8 mouse cellular contexts compared by ENCODE assay signal in genomic region chr15:83089429-83089605, GRCm38 (mm10). TPM values are rescaled to one million over a fixed set of nuclear protein-coding genes. Genes with fewer than 3 reads are reported as not detected.
DNase-seq lines count a peak whose midpoint lies in the region; ATAC-seq and TF ChIP-seq lines count a peak whose summit lies in the region.

TSS of gene Serhl (plus strand) at chr15:83089506.

- CTCF ChIA-PET in Patski (lab: Charles Lee), result no interaction called here

- no peak for DNase-seq in Patski (ENCODE audit: low read depth, low spot score)
- DNase-seq in gastrocnemius, adult 18-20 months (ENCODE audit: low spot score), result no peak
- no peak for DNase-seq in midbrain, embryonic 14.5 days
- no peak for DNase-seq in urinary bladder, postnatal 4 days (ENCODE audit: low spot score in 2 of 2)
- no peak for DNase-seq in natural killer cell, adult 2 months (ENCODE audit: low spot score in 2 of 2)
- no peak for DNase-seq in layer of hippocampus, adult 18-20 months (ENCODE audit: low spot score in 2 of 2)

- WGBS in hindbrain, embryonic 15.5 days, result 20% methylated on average over 7 of the region's 7 CpGs
- WGBS in midbrain, embryonic 14.5 days, result 17% methylated on average over 7 of the region's 7 CpGs

- H3K4me3 ChIP-seq in E14TG2a.4 (replicated peaks; ENCODE audit: low read length), result peak within 1 kb of the TSS; percentile 35
- H3K4me3 ChIP-seq in hindbrain, embryonic 15.5 days, result no peak within 1 kb of the TSS
- no peak within 1 kb of the TSS for H3K4me3 ChIP-seq in midbrain, embryonic 14.5 days (replicated peaks; ENCODE audit: low read depth, low read length)

- ATAC-seq in Patski, result no peak
- peak; percentile 45; the same call in 1 of the 2 replicates for ATAC-seq in hindbrain, embryonic 15.5 days (ENCODE audit: low FRiP score, low read depth)
- no peak for ATAC-seq in midbrain, embryonic 14.5 days (ENCODE audit: low FRiP score, low TSS enrichment)

- peaks cover 50% of the 10 kb centered on the region for H3K4me1 ChIP-seq in E14TG2a.4 (replicated peaks; ENCODE audit: low read depth, low read length)
- H3K4me1 ChIP-seq in hindbrain, embryonic 15.5 days (replicated peaks), result peaks cover 16% of the 10 kb centered on the region
- peaks cover 15% of the 10 kb centered on the region for H3K4me1 ChIP-seq in midbrain, embryonic 14.5 days (ENCODE audit: control insufficient read depth, insufficient read depth, low read length)

- H3K36me3 ChIP-seq in E14TG2a.4 (ENCODE audit: insufficient read depth, low read length), result no peaks in the 10 kb centered on the region
- H3K36me3 ChIP-seq in hindbrain, embryonic 15.5 days, result no peaks in the 10 kb centered on the region
- H3K36me3 ChIP-seq in midbrain, embryonic 14.5 days (ENCODE audit: control insufficient read depth, insufficient read depth, low read length), result no peaks in the 10 kb centered on the region

- in situ Hi-C loops in Patski (cut with MboI; ENCODE audit: low pct_unique_long_range_greater_than_20kb), result no loop called here

- H3K27me3 ChIP-seq in E14TG2a.4 (ENCODE audit: insufficient read depth, low read length) (peaks cover 18% of the 10 kb centered on the region), Patski (peaks cover 5% of the 10 kb centered on the region)
- H3K27me3 ChIP-seq in hindbrain, embryonic 15.5 days, result no peaks in the 10 kb centered on the region
- peaks cover 4% of the 10 kb centered on the region; the same call in 1 of the 2 replicates for H3K27me3 ChIP-seq in midbrain, embryonic 14.5 days (ENCODE audit: control insufficient read depth, insufficient read depth, low read length)

- TF ChIP-seq CTCF in E14TG2a.4 (conservative IDR thresholded peaks at IDR 0.05; ENCODE audit: low read length) (no peak), Patski (IDR thresholded peaks at IDR 0.05) (no peak)

- H3K4me2 ChIP-seq in hindbrain, embryonic 15.5 days, result peak within 1 kb of the TSS; percentile 29
- peak within 1 kb of the TSS; percentile 38 for H3K4me2 ChIP-seq in midbrain, embryonic 14.5 days (ENCODE audit: low read length)

- POLR2A ChIA-PET in Patski (lab: Charles Lee), result no interaction called here

- H3K9ac ChIP-seq in hindbrain, embryonic 15.5 days, result no peak within 1 kb of the TSS
- H3K9ac ChIP-seq in midbrain, embryonic 14.5 days (replicated peaks; ENCODE audit: low read length), result peak within 1 kb of the TSS; percentile 26; the same call in 1 of the 2 replicates

- H3K9me3 ChIP-seq in E14TG2a.4 (ENCODE audit: low read length), result no peaks in the 10 kb centered on the region
- no peaks in the 10 kb centered on the region for H3K9me3 ChIP-seq in hindbrain, embryonic 15.5 days
- H3K9me3 ChIP-seq in midbrain, embryonic 14.5 days (ENCODE audit: control insufficient read depth, low read length), result no peaks in the 10 kb centered on the region

- H3K27ac ChIP-seq in hindbrain, embryonic 15.5 days (replicated peaks), result no peak within 1 kb of the TSS
- no peak within 1 kb of the TSS for H3K27ac ChIP-seq in midbrain, embryonic 14.5 days (replicated peaks; ENCODE audit: low read depth, low read length)

RNA-seq across cellular contexts. Expression of gene Serhl, which starts in this region (rescaled TPM):
- 75.3 TPM for polyA plus RNA-seq in Patski (2021)
- total RNA-seq in gastrocnemius, adult 18-20 months (2021), result 10 to 100 TPM; 26.9 to 33.9 TPM
- 29.7 and 31.0 TPM in 2 replicates for polyA plus RNA-seq in hindbrain, embryonic 15.5 days (2015; fragmentation: Nextera tagmentation; extraction: Ambion mirVana)
- polyA plus RNA-seq in midbrain, embryonic 14.5 days (2014; fragmentation: Nextera tagmentation; extraction: Ambion mirVana), result 23.1 and 24.7 TPM in 2 replicates
- 10 to 100 TPM in 1 of 2 experiments, 1 to 10 TPM in 1; 8.5 to 10.6 TPM for total RNA-seq in layer of hippocampus, adult 18-20 months (2021)
